Mouse (Mus musculus): Measurements from ENCODE around the gene Vmn1r235.
A peak's percentile ranks its signal among the peaks of the same experiment; 100 is the strongest.
"Not testable (repeated sequence)": the region's sequence is repeated elsewhere in the genome, so short reads cannot be mapped to it uniquely, and the experiment has no call there.

Gene Vmn1r235

DNA sequence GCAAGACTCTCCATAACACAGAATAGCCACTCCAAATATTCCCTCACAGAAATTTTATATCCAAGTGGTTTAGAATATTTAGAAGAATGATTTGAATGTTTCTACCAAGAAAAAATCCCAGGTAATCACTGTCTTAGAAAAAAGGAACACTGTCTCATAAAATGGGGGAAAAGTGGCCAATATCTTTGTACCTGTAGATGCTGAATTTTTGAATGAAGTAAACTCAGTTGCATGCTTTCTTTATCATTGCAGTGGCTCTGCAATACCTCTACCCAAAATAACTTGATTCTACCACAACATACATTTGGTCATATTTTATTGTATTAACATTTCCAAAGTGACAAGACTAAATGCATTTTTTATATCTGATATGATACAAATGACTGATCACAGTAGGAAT is at the start of gene Vmn1r235:
Vmn1r235 (plus strand) TSS at position 301 of the 400 bp plus-strand sequence.
- DNase-seq (ENCODE audit: low read depth), result no peak

- DNase-seq (ENCODE audit: low read depth), result not testable (repeated sequence)
Measured at GRCm38 (mm10) chr17:21211081-21211480, 45.1 kb upstream of the Vmn1r235 start.

GRCm38 (mm10) chr17:21225787-21226186 is 30.4 kb upstream of the Vmn1r235 start, which contains the start of gene Vmn1r234:
Gene Vmn1r234, plus strand, starts transcription at chr17:21226087.
- DNase-seq (ENCODE audit: low read depth), result no peak

GRCm38 (mm10) chr17:21231654-21232053 is 24.6 kb upstream of the Vmn1r235 start:
- peak; percentile 27 for DNase-seq (ENCODE audit: low read depth)

- peak; percentile 10 for DNase-seq (ENCODE audit: low read depth)
Measured at GRCm38 (mm10) chr17:21272103-21272502, 15.9 kb downstream of the Vmn1r235 start.

DNA sequence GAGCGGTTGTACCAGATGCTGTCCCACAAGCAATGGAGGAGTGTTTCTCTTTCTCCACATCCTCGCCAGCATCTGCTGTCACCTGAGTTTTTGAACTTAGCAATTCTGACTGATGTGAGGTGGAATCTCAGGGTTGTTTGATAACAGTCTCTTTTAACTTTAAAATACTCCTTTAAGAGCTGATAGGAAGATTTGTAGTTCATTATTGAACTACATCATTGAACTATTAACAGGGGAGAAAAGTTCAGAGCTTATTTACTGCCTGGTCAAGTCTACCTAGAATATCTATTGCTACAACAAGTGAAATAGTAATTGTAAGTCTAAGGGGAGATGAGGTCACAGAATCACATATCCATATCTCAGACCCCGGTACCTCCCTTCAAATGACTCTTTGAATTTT is 26.4 kb downstream of the Vmn1r235 start, which contains the start of gene Vmn1r236:
Vmn1r236 (plus strand) TSS at position 301 of the 400 bp plus-strand sequence.
- DNase-seq (ENCODE audit: low read depth), result no peak

- no peak for DNase-seq (ENCODE audit: low read depth)
Measured at GRCm38 (mm10) chr17:21284395-21284794, 28.2 kb downstream of the Vmn1r235 start.

DNA sequence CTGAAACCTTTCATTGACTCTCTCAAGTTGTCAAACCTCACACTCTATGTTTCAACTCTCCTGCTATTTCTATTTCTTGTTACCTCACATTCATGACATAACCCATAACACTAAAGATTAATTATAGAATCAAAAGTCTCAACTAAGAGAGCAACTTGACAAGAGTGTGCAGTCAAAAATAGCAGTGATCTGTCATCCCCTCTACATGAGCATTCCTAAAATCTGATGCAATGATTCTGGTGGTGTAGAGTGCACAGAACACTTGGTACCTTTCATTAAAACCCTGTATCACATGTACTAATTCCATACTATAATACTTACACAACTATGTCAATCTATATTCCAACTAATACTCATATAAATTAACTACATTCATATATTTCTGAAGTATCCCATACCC is 33.5 kb downstream of the Vmn1r235 start:
- DNase-seq (ENCODE audit: low read depth), result no peak

- DNase-seq (ENCODE audit: low read depth), result no peak
Measured at GRCm38 (mm10) chr17:21311565-21311964, 55.4 kb downstream of the Vmn1r235 start, which contains the start of gene Vmn1r237. Gene Vmn1r237, plus strand, starts transcription at chr17:21311865.
